In the genomic region with DNA sequence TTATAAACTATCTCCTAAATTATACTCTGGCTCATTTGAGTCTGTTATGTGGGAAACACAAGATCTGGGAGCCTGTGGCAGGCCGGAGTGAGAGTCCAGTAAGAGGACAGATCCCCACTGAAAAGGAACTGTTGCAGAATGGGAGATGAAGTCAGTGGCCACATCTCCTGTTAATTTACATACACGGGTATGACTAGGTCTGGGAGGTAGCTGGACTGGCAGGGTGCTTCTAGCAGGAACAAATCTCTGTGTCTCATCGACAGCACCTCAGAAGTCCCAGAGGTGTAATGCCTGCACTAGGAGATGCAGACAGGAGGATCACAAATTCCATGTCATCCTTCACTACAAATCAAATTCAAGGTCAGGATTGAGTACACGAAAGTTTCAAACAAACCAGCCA, we compare ENCODE assay signal across 8 mouse cellular contexts. TPM values are rescaled to one million over a fixed set of nuclear protein-coding genes. Genes with fewer than 3 reads are reported as not detected.
A peak's percentile ranks its signal among the peaks of the same experiment; 100 is the strongest.
DNase-seq lines count a peak whose midpoint lies in the region; ATAC-seq lines count a peak whose summit lies in the region.

No protein-coding gene starts in this region.

- peaks cover 11% of the 10 kb centered on the region for H3K4me1 ChIP-seq in heart, embryonic 11.5 days (ENCODE audit: control insufficient read depth, insufficient read depth, low read length)
- peaks cover 7% of the 10 kb centered on the region; the same call in 1 of the 2 replicates for H3K4me1 ChIP-seq in forebrain, embryonic 11.5 days (replicated peaks; ENCODE audit: control insufficient read depth, insufficient read depth, low read length)
- H3K4me1 ChIP-seq in limb, embryonic 13.5 days: peaks cover 15% of the 10 kb centered on the region

- 0 out of 2 replicates have a peak overlapping the region, but pooled peaks have one; percentile 81 for H3K27ac ChIP-seq in heart, embryonic 11.5 days (ENCODE audit: low read depth, low read length)
- no peak overlapping the region for H3K27ac ChIP-seq in forebrain, embryonic 11.5 days (ENCODE audit: low read depth, low read length)
- H3K27ac ChIP-seq in limb, embryonic 13.5 days: peak overlapping the region; percentile 87

- H3K9ac ChIP-seq in heart, embryonic 11.5 days (ENCODE audit: low read depth, low read length): peak overlapping the region; percentile 94; the same call in 1 of the 2 replicates
- no peak overlapping the region; the same call in 1 of the 2 replicates for H3K9ac ChIP-seq in forebrain, embryonic 11.5 days (ENCODE audit: low read length)
- H3K9ac ChIP-seq in limb, embryonic 13.5 days: peak overlapping the region; percentile 95

- H3K4me2 ChIP-seq in heart, embryonic 11.5 days: peak overlapping the region; percentile 96
- no peak overlapping the region for H3K4me2 ChIP-seq in forebrain, embryonic 11.5 days (ENCODE audit: low read depth, low read length, severe bottlenecking)
- peak overlapping the region; percentile 86 for H3K4me2 ChIP-seq in limb, embryonic 13.5 days (replicated peaks)

- peak overlapping the region; percentile 85 for H3K4me3 ChIP-seq in heart, embryonic 11.5 days (ENCODE audit: low read depth, low read length)
- peak overlapping the region; percentile 78; the same call in 1 of the 2 replicates for H3K4me3 ChIP-seq in forebrain, embryonic 11.5 days (ENCODE audit: low read depth, low read length)
- peak overlapping the region; percentile 78 for H3K4me3 ChIP-seq in limb, embryonic 13.5 days

- no peaks in the 10 kb centered on the region for H3K9me3 ChIP-seq in heart, embryonic 11.5 days (replicated peaks; ENCODE audit: control insufficient read depth, low read length)
- no peaks in the 10 kb centered on the region for H3K9me3 ChIP-seq in forebrain, embryonic 11.5 days (ENCODE audit: control insufficient read depth, low read length)
- H3K9me3 ChIP-seq in limb, embryonic 13.5 days: no peaks in the 10 kb centered on the region

- H3K27me3 ChIP-seq in heart, embryonic 11.5 days (ENCODE audit: control insufficient read depth, insufficient read depth, low read length): no peaks in the 10 kb centered on the region
- H3K27me3 ChIP-seq in forebrain, embryonic 11.5 days (ENCODE audit: control insufficient read depth, insufficient read depth, low read length): no peaks in the 10 kb centered on the region
- no peaks in the 10 kb centered on the region for H3K27me3 ChIP-seq in limb, embryonic 13.5 days

- DNase-seq in heart, postnatal 4 days: no peak
- peak; percentile 22 for DNase-seq in 3T3-L1 (ENCODE audit: low read depth, low spot score)
- no peak for DNase-seq in forebrain, embryonic 11.5 days (ENCODE audit: low spot score)
- no peak for DNase-seq in retina, postnatal 1 day
- no peak for DNase-seq in cerebellum, postnatal 25 days
- DNase-seq in spleen, adult 12 weeks (ENCODE audit: low spot score): no peak

- ATAC-seq in heart, embryonic 11.5 days (replicated peaks; ENCODE audit: insufficient number of reproducible peaks, low FRiP score, low TSS enrichment): no peak
- ATAC-seq in forebrain, embryonic 11.5 days (replicated peaks; ENCODE audit: low FRiP score): no peak
- no peak for ATAC-seq in limb, embryonic 13.5 days (ENCODE audit: low FRiP score, low read depth)

- WGBS in heart, embryonic 11.5 days (ENCODE audit: insufficient replicate concordance): 67% methylated on average over 4 of the region's 4 CpGs
- 75% methylated on average over 4 of the region's 4 CpGs for WGBS in forebrain, embryonic 11.5 days
- WGBS in limb, embryonic 13.5 days: 68% methylated on average over 4 of the region's 4 CpGs

- H3K36me3 ChIP-seq in heart, embryonic 11.5 days (ENCODE audit: control insufficient read depth, insufficient read depth, low read length): no peaks in the 10 kb centered on the region
- no peaks in the 10 kb centered on the region for H3K36me3 ChIP-seq in forebrain, embryonic 11.5 days (ENCODE audit: control insufficient read depth, insufficient read depth, low read length)
- H3K36me3 ChIP-seq in limb, embryonic 13.5 days: peaks cover 6% of the 10 kb centered on the region

RNA-seq across cellular contexts. Expression of a gene that starts 1.2 kb away (rescaled TPM):
- polyA plus RNA-seq in heart, embryonic 11.5 days (2014; fragmentation: Nextera tagmentation; extraction: Ambion mirVana): 16.1 and 18.7 TPM in 2 replicates
- total RNA-seq in heart, postnatal 4 days (2021): 10 to 100 TPM; 24.5 to 24.6 TPM
- polyA plus RNA-seq in forebrain, embryonic 11.5 days (2014; fragmentation: Nextera tagmentation; extraction: Ambion mirVana): 22.4 and 26.8 TPM in 2 replicates
- polyA plus RNA-seq in limb, embryonic 13.5 days (2015; fragmentation: Nextera tagmentation; extraction: Ambion mirVana): 30.0 and 33.0 TPM in 2 replicates

RNA-seq across cellular contexts. Expression of a gene that starts 39.4 kb away (rescaled TPM):
- 9.0 and 9.3 TPM in 2 replicates for polyA plus RNA-seq in heart, embryonic 11.5 days (2014; fragmentation: Nextera tagmentation; extraction: Ambion mirVana)
- total RNA-seq in heart, postnatal 4 days (2021): 1 to 10 TPM; 3.4 to 4.3 TPM
- polyA plus RNA-seq in forebrain, embryonic 11.5 days (2014; fragmentation: Nextera tagmentation; extraction: Ambion mirVana): 19.3 and 21.2 TPM in 2 replicates
- polyA plus RNA-seq in limb, embryonic 13.5 days (2015; fragmentation: Nextera tagmentation; extraction: Ambion mirVana): 11.7 and 12.2 TPM in 2 replicates

RNA-seq across cellular contexts. Expression of a gene that starts 39.5 kb away (rescaled TPM):
- 64.1 and 65.1 TPM in 2 replicates for polyA plus RNA-seq in heart, embryonic 11.5 days (2014; fragmentation: Nextera tagmentation; extraction: Ambion mirVana)
- total RNA-seq in heart, postnatal 4 days (2021): 10 to 100 TPM; 33.9 to 35.0 TPM
- 119 and 125 TPM in 2 replicates for polyA plus RNA-seq in forebrain, embryonic 11.5 days (2014; fragmentation: Nextera tagmentation; extraction: Ambion mirVana)
- 100 and 101 TPM in 2 replicates for polyA plus RNA-seq in limb, embryonic 13.5 days (2015; fragmentation: Nextera tagmentation; extraction: Ambion mirVana)
